Mouse (Mus musculus): ENCODE measurements around the gene Ftl1.

DNA sequence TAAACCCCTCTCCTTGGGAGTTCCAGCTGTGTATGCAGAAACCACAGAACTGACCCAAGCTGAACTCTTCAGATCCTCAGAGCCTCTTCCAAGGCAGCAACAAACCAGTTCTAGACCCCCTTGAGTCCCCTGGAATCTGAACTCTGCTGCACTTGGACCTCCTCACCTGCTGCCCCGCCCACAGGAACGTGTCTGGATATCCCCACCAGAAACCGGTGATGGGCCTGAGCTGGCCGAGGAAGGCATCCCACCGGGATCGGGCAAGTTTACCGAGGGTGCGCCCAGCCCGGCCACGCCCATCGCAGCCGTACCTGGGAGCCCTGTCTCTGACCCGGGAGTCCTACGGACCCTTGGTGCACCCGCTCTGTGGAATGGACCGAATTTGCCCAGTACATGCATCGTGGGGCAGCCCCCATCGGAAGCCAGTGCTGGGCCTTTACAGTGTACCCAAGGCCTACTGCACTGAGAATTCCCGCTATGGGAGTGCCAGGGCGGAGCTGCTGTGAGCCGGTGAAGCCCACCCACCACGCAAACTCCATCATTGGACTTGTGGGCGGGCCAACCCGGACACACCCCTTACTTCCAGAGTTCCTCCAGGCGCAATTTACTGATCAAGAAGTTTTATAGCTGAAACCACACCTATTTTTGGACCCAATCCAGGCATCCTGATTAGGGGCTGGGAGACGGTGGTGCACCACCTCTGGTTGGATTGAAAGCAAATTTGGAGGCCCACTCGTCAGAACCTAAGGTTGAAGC, 39.6 kb downstream of the Ftl1 start:
- TF ChIP-seq CTCF (IDR thresholded peaks at IDR 0.05 in 2 of 3, conservative IDR thresholded peaks at IDR 0.05 in 1 of 3; ENCODE audit: control insufficient read depth in 1 of 3, insufficient read depth in 1 of 3, low read depth in 2 of 3, low read length in 3 of 3, poor library complexity in 1 of 3, severe bottlenecking in 1 of 3) (no peak), UBTF (IDR thresholded peaks at IDR 0.05; ENCODE audit: borderline replicate concordance, insufficient read depth, low read depth, low read length) (no peak), E2F4 (IDR thresholded peaks at IDR 0.05; ENCODE audit: borderline replicate concordance, low read depth, low read length) (no peak), EP300 (IDR thresholded peaks at IDR 0.05; ENCODE audit: low read depth in 1 of 2, low read length in 2 of 2) (no peak), ELF1 (IDR thresholded peaks at IDR 0.05; ENCODE audit: low read depth, low read length) (no peak), POLR2A (IDR thresholded peaks at IDR 0.05; ENCODE audit: control insufficient read depth in 1 of 2, insufficient read depth in 1 of 2, low read depth in 1 of 2, low read length in 2 of 2, poor library complexity in 1 of 2) (no peak), RCOR1 (IDR thresholded peaks at IDR 0.05; ENCODE audit: low read depth, low read length) (no peak), GATA1 (IDR thresholded peaks at IDR 0.05; ENCODE audit: low read depth, low read length) (no peak), ZKSCAN1 (IDR thresholded peaks at IDR 0.05; ENCODE audit: low read depth, low read length) (no peak), TAL1 (IDR thresholded peaks at IDR 0.05; ENCODE audit: low read length) (no peak)
